Comparison of ENCODE assay signal across 12 mouse cellular contexts in genomic region chr7:66248270-66248669, GRCm38 (mm10).
A peak's percentile ranks its signal among the peaks of the same experiment; 100 is the strongest.
DNase-seq lines count a peak whose midpoint lies in the region; ATAC-seq lines count a peak whose summit lies in the region.
"Had no signal": no experiment of that assay in that cellular context is flagged by ENCODE, and none has a peak within 500 bp of the region (broad histone marks: within the 10 kb centered on the region; RNA-seq: fewer than 3 reads in every experiment).

No protein-coding gene starts in this region.

- no peaks in the 10 kb centered on the region for H3K36me3 ChIP-seq in forebrain, embryonic 10.5 days (replicated peaks)
- H3K36me3 ChIP-seq in forebrain, embryonic 12.5 days (replicated peaks): no peaks in the 10 kb centered on the region
- no peaks in the 10 kb centered on the region for H3K36me3 ChIP-seq in liver, embryonic 15.5 days (replicated peaks)
- no peaks in the 10 kb centered on the region for H3K36me3 ChIP-seq in kidney, embryonic 16.5 days (ENCODE audit: insufficient read depth, low read length)
- H3K36me3 ChIP-seq: embryonic facial prominence, embryonic 12.5 days; lung, embryonic 15.5 days; stomach, embryonic 15.5 days had no signal

- peak overlapping the region; percentile 86 for H3K27ac ChIP-seq in forebrain, embryonic 10.5 days
- H3K27ac ChIP-seq in forebrain, embryonic 12.5 days: no peak overlapping the region
- peak overlapping the region; percentile 19; the same call in 1 of the 2 replicates for H3K27ac ChIP-seq in liver, embryonic 15.5 days (replicated peaks)
- no peak overlapping the region for H3K27ac ChIP-seq in kidney, embryonic 16.5 days (ENCODE audit: low read length)
- H3K27ac ChIP-seq: embryonic facial prominence, embryonic 12.5 days; lung, embryonic 15.5 days; stomach, embryonic 15.5 days had no signal

- H3K9me3 ChIP-seq in forebrain, embryonic 10.5 days: no peaks in the 10 kb centered on the region
- H3K9me3 ChIP-seq in forebrain, embryonic 12.5 days: no peaks in the 10 kb centered on the region
- H3K9me3 ChIP-seq in liver, embryonic 15.5 days (replicated peaks): no peaks in the 10 kb centered on the region
- H3K9me3 ChIP-seq in kidney, embryonic 16.5 days (ENCODE audit: low read length): no peaks in the 10 kb centered on the region
- H3K9me3 ChIP-seq: embryonic facial prominence, embryonic 12.5 days; lung, embryonic 15.5 days; megakaryocyte, embryonic 14.5 days; stomach, embryonic 15.5 days had no signal

- peaks cover 34% of the 10 kb centered on the region for H3K4me1 ChIP-seq in forebrain, embryonic 10.5 days
- H3K4me1 ChIP-seq in forebrain, embryonic 12.5 days: peaks cover 17% of the 10 kb centered on the region
- H3K4me1 ChIP-seq in liver, embryonic 15.5 days (replicated peaks): peaks cover 42% of the 10 kb centered on the region
- peaks cover 10% of the 10 kb centered on the region for H3K4me1 ChIP-seq in kidney, embryonic 16.5 days (ENCODE audit: insufficient read depth, low read length)

- no peak overlapping the region for H3K4me2 ChIP-seq in forebrain, embryonic 12.5 days
- no peak overlapping the region for H3K4me2 ChIP-seq in liver, embryonic 15.5 days
- no peak overlapping the region for H3K4me2 ChIP-seq in kidney, embryonic 16.5 days (replicated peaks; ENCODE audit: low read depth, low read length)
- H3K4me2 ChIP-seq: embryonic facial prominence, embryonic 12.5 days; lung, embryonic 15.5 days; stomach, embryonic 15.5 days had no signal

- no peak overlapping the region for H3K4me3 ChIP-seq in forebrain, embryonic 10.5 days
- no peak overlapping the region for H3K4me3 ChIP-seq in forebrain, embryonic 12.5 days (replicated peaks)
- no peak overlapping the region for H3K4me3 ChIP-seq in liver, embryonic 15.5 days (replicated peaks)
- H3K4me3 ChIP-seq in kidney, embryonic 16.5 days (ENCODE audit: low read length): no peak overlapping the region
- H3K4me3 ChIP-seq: embryonic facial prominence, embryonic 12.5 days; lung, embryonic 15.5 days; megakaryocyte, embryonic 14.5 days; stomach, embryonic 15.5 days had no signal

- H3K9ac ChIP-seq in forebrain, embryonic 12.5 days: no peak overlapping the region
- no peak overlapping the region for H3K9ac ChIP-seq in liver, embryonic 15.5 days
- no peak overlapping the region for H3K9ac ChIP-seq in kidney, embryonic 16.5 days (replicated peaks; ENCODE audit: low read length)
- H3K9ac ChIP-seq: embryonic facial prominence, embryonic 12.5 days; lung, embryonic 15.5 days; stomach, embryonic 15.5 days had no signal

- ATAC-seq in forebrain, embryonic 12.5 days (ENCODE audit: low FRiP score): no peak
- ATAC-seq in liver, embryonic 15.5 days (ENCODE audit: insufficient read depth): no peak
- no peak for ATAC-seq in kidney, embryonic 16.5 days (ENCODE audit: low FRiP score, low TSS enrichment)

- H3K27me3 ChIP-seq in forebrain, embryonic 10.5 days (ENCODE audit: poor library complexity, severe bottlenecking): no peaks in the 10 kb centered on the region; the same call in 1 of the 2 replicates
- H3K27me3 ChIP-seq in forebrain, embryonic 12.5 days: no peaks in the 10 kb centered on the region
- no peaks in the 10 kb centered on the region; the same call in 1 of the 2 replicates for H3K27me3 ChIP-seq in liver, embryonic 15.5 days
- no peaks in the 10 kb centered on the region for H3K27me3 ChIP-seq in kidney, embryonic 16.5 days (ENCODE audit: insufficient read depth, low read length)
- H3K27me3 ChIP-seq: embryonic facial prominence, embryonic 12.5 days; lung, embryonic 15.5 days; megakaryocyte, embryonic 14.5 days; stomach, embryonic 15.5 days had no signal

- DNase-seq in forebrain, embryonic 10.5 days (ENCODE audit: extremely low spot score, low spot score): no peak
- peak; percentile 4 for DNase-seq in thymus, postnatal 4 days
- DNase-seq in thymus, postnatal 0 days (ENCODE audit: low spot score): no peak
- DNase-seq in Muller cell, postnatal 12 days (ENCODE audit: inconsistent ontology term): no peak
- no peak for DNase-seq in heart, postnatal 4 days

Comparison
In these comparisons a context has a peak if more than half of its experiments do, and no peak if none do; other contexts are left out.
1. H3K27ac ChIP-seq: peak in forebrain, embryonic 10.5 days (single experiment) and liver, embryonic 15.5 days (single experiment); none in forebrain, embryonic 12.5 days (single experiment) and kidney, embryonic 16.5 days (single experiment).